Mouse (Mus musculus) CH12.LX (cell line): ENCODE results near the gene Dus3l. TPM values are rescaled to one million over a fixed set of nuclear protein-coding genes. Genes with fewer than 3 reads are reported as not detected.

Source experiments
- DNase-seq: peaks from one replicate; pipeline ENCODE4 v3.0.0-alpha.2; 2013; ENCODE audit errors: extremely low read depth
- H3K27ac ChIP-seq: 2 replicates; pipeline ENCODE4 v1.5.1; 2012; ENCODE audit warnings: low read depth, mild to moderate bottlenecking, control low read depth, moderate library complexity; ENCODE audit not compliant: insufficient read depth
- H3K27me3 ChIP-seq: replicated peaks from 2 replicates; pipeline ENCODE3; 2012; ENCODE audit warnings: inconsistent platforms
- H3K36me3 ChIP-seq, 2 experiments: replicated peaks in 1 of 2; 2 replicates each; pipeline versions ENCODE3 to v1.6.1; 2012; ENCODE audit warnings: inconsistent platforms in 1 of 2, low read length in 1 of 2, mild to moderate bottlenecking in 1 of 2, mixed read lengths in 1 of 2, moderate library complexity in 1 of 2; ENCODE audit not compliant: control insufficient read depth in 1 of 2, insufficient read depth in 1 of 2
- H3K4me1 ChIP-seq, 2 experiments: 2 replicates each; pipeline ENCODE4 v1.6.1; 2012; ENCODE audit warnings: inconsistent platforms in 1 of 2, moderate library complexity in 1 of 2; ENCODE audit not compliant: insufficient read depth in 2 of 2, control insufficient read depth in 1 of 2
- H3K4me2 ChIP-seq: 2 replicates; pipeline ENCODE4 v1.6.1; 2012; ENCODE audit warnings: low read depth, mild to moderate bottlenecking, control low read depth; ENCODE audit not compliant: poor library complexity, insufficient read depth, severe bottlenecking
- H3K4me3 ChIP-seq, 3 experiments: fragments of 150-350 bp in 1 of 3; sonication (generic) in 1 of 3; replicated peaks in 1 of 3; 2 replicates each; pipeline versions ENCODE3 to v1.5.1; 2011 to 2012; ENCODE audit warnings: low read depth in 2 of 3, low read length in 2 of 3, mild to moderate bottlenecking in 2 of 3, moderate library complexity in 2 of 3, control low read depth in 1 of 3, improper control_type of control experiment in 1 of 3, inconsistent platforms in 1 of 3, mixed read lengths in 1 of 3; ENCODE audit not compliant: poor library complexity in 1 of 3
- H3K79me2 ChIP-seq: replicated peaks from 2 replicates; pipeline ENCODE4 v1.6.1; 2012; ENCODE audit warnings: mild to moderate bottlenecking, moderate library complexity; ENCODE audit not compliant: control insufficient read depth, poor library complexity, insufficient read depth, severe bottlenecking; ENCODE audit errors: extremely low read depth
- H3K9ac ChIP-seq: 2 replicates; pipeline ENCODE4 v1.6.1; 2012; ENCODE audit warnings: low read depth, mild to moderate bottlenecking, control low read depth, moderate library complexity; ENCODE audit not compliant: insufficient read depth
- H3K9me3 ChIP-seq: replicated peaks from 2 replicates; pipeline ENCODE3; 2012; ENCODE audit warnings: low read length, inconsistent platforms, mixed read lengths
- CHD1 ChIP-seq: IDR thresholded peaks from 2 replicates; pipeline ENCODE4 v1.6.1; 2012; ENCODE audit warnings: low read depth, low read length, improper control_type of control experiment, inconsistent platforms
- CTCF ChIP-seq, 2 experiments: IDR thresholded peaks in 1 of 2; conservative IDR thresholded peaks in 1 of 2; 2 replicates each; pipeline ENCODE4 v1.5.1; 2011 to 2012; ENCODE audit warnings: low read depth in 2 of 2, low read length in 2 of 2, improper control_type of control experiment in 1 of 2, inconsistent platforms in 1 of 2, mild to moderate bottlenecking in 1 of 2, moderate library complexity in 1 of 2
- E2F4 ChIP-seq: IDR thresholded peaks from 2 replicates; pipeline ENCODE4 v1.6.1; 2011; ENCODE audit warnings: low read depth, low read length, improper control_type of control experiment; ENCODE audit not compliant: insufficient replicate concordance
- ELF1 ChIP-seq: IDR thresholded peaks from 2 replicates; pipeline ENCODE4 v1.6.1; 2014; ENCODE audit warnings: low read depth, mild to moderate bottlenecking, inconsistent platforms, low read length, improper control_type of control experiment
- EP300 ChIP-seq: IDR thresholded peaks from 2 replicates; pipeline ENCODE4 v1.6.1; 2011; ENCODE audit warnings: low read length, improper control_type of control experiment
- ETS1 ChIP-seq: conservative IDR thresholded peaks from 2 replicates; pipeline ENCODE4 v1.6.1; 2012; ENCODE audit warnings: low read depth, mild to moderate bottlenecking, inconsistent platforms, low read length, improper control_type of control experiment, moderate library complexity
- HCFC1 ChIP-seq: IDR thresholded peaks from 2 replicates; pipeline ENCODE4 v1.6.1; 2012; ENCODE audit warnings: low read depth, mild to moderate bottlenecking, inconsistent platforms, low read length, improper control_type of control experiment
- IRF4 ChIP-seq: IDR thresholded peaks from 2 replicates; pipeline ENCODE4 v1.6.1; 2014; ENCODE audit warnings: low read depth, mild to moderate bottlenecking, inconsistent platforms, low read length, improper control_type of control experiment
- KAT2A ChIP-seq: IDR thresholded peaks from 2 replicates; pipeline ENCODE4 v1.6.1; 2012; ENCODE audit warnings: low read length, improper control_type of control experiment, inconsistent platforms; ENCODE audit not compliant: insufficient replicate concordance
- MEF2A ChIP-seq: IDR thresholded peaks from 2 replicates; pipeline ENCODE4 v1.6.1; 2014; ENCODE audit warnings: low read depth, mild to moderate bottlenecking, inconsistent platforms, low read length, improper control_type of control experiment, borderline replicate concordance
- MXI1 ChIP-seq: IDR thresholded peaks from 2 replicates; pipeline ENCODE4 v1.6.1; 2011; ENCODE audit warnings: mild to moderate bottlenecking, low read depth, low read length, improper control_type of control experiment
- MYC ChIP-seq: IDR thresholded peaks from 2 replicates; pipeline ENCODE4 v1.6.1; 2011; ENCODE audit warnings: low read depth, mild to moderate bottlenecking, improper control_type of control experiment, low read length
- NELFE ChIP-seq: IDR thresholded peaks from 2 replicates; pipeline ENCODE4 v1.6.1; 2011; ENCODE audit warnings: low read depth, low read length, improper control_type of control experiment
- PAX5 ChIP-seq: IDR thresholded peaks from 2 replicates; pipeline ENCODE4 v1.6.1; 2012; ENCODE audit warnings: low read length, inconsistent platforms, mixed read lengths
- RAD21 ChIP-seq: IDR thresholded peaks from 2 replicates; pipeline ENCODE4 v1.6.1; 2011; ENCODE audit warnings: low read depth, mild to moderate bottlenecking, low read length, improper control_type of control experiment, moderate library complexity
- TBP ChIP-seq: conservative IDR thresholded peaks from 2 replicates; pipeline ENCODE4 v1.6.1; 2011; ENCODE audit warnings: low read depth, low read length, improper control_type of control experiment
- TCF12 ChIP-seq: IDR thresholded peaks from 2 replicates; pipeline ENCODE4 v1.6.1; 2014; ENCODE audit warnings: low read depth, mild to moderate bottlenecking, inconsistent platforms, low read length, improper control_type of control experiment
- UBTF ChIP-seq: IDR thresholded peaks from 2 replicates; pipeline ENCODE4 v1.6.1; 2012; ENCODE audit warnings: low read depth, mild to moderate bottlenecking, inconsistent platforms, low read length, improper control_type of control experiment, moderate library complexity
- ZC3H11A ChIP-seq: IDR thresholded peaks from 2 replicates; pipeline ENCODE4 v1.6.1; 2012; ENCODE audit warnings: low read depth, mild to moderate bottlenecking, inconsistent platforms, low read length, improper control_type of control experiment
- ZNF384 ChIP-seq: IDR thresholded peaks from 2 replicates; pipeline ENCODE4 v1.6.1; 2012; ENCODE audit warnings: low read depth, low read length, improper control_type of control experiment, inconsistent platforms
- dilution Hi-C: fragments of 300-500 bp; cut with MboI; formaldehyde crosslinking; loops from 2 replicates; pipeline ENCODE4 v1.14.3; 2020; ENCODE audit warnings: low sequenced_read_pairs; ENCODE audit not compliant: extremely low pct_unique_long_range_greater_than_20kb, extremely low pct_ligation_motif_present
- in situ Hi-C: fragments of 300-500 bp; cut with MboI; formaldehyde crosslinking; loops from 3 replicates; pipeline ENCODE4 v1.14.3; 2019; ENCODE audit warnings: low sequenced_read_pairs, low pct_ligation_motif_present, low pct_unique_long_range_greater_than_20kb, mixed read lengths
- polyA plus RNA-seq: library from polyadenylated mRNA; unstranded; fragments of >175 nt; gene quantifications from 2 replicates; pipeline ENCODE4 v1.2.1, GENCODE M21; 2012; ENCODE audit warnings: low read depth; ENCODE audit not compliant: insufficient read length
- total RNA-seq, 2 experiments: library from RNA; depleted of rRNA; stranded (reverse); fragments of 300-350 nt in 1 of 2; fragments of >200 nt in 1 of 2; gene quantifications; 2 replicates each; pipeline ENCODE4 v1.2.3; 2012 to 2014

The Dus3l gene
- total and polyA plus RNA-seq, 3 experiments, result 35.8 to 57.5 (median 54.3) TPM

- dilution Hi-C loops, result no loop called here
- DNase-seq, result no peak
Measured at GRCm38 (mm10) chr17:56793614-56794319, 29.2 kb downstream of the Dus3l start.

DNA sequence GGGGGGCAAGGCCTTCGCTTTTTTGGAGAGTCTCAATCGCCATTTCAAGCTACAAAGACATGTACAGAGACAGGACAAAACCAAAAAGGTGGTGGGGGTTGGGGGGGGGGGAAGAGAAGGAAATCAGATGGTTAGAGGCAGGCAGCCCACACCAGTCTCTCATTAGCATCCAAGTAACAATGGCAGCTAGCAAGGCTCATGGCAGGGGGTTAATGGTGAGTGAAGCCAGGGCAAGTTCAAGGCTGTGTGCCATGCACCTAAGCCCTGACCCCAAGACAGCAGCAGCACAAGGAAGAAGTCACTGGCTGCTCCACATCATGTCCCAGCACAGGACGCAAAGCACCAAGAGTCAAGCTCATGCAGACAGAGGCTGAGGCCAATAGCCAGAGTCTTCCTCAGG lies 34.7 kb downstream of the Dus3l start:
- Histone ChIP-seq H3K79me2 (no peaks in the 10 kb centered on the region), H3K27ac (no peak overlapping the region), H3K27me3 (peaks cover 39% of the 10 kb centered on the region), H3K36me3 (no peaks in the 10 kb centered on the region), H3K9ac (no peak overlapping the region), H3K9me3 (no peaks in the 10 kb centered on the region), H3K4me1 (peaks cover 3 to 6% of the 10 kb centered on the region in 2 experiments), H3K4me3 (no peak overlapping the region), H3K4me2 (no peak overlapping the region)
- DNase-seq, result no peak
- dilution Hi-C loops (no loop called here), in situ Hi-C loops (no loop called here)
- TF ChIP-seq CTCF (conservative IDR thresholded peaks at IDR 0.05 in 1 of 2, IDR thresholded peaks at IDR 0.05 in 1 of 2; ENCODE audit: low read depth in 2 of 2, low read length in 2 of 2) (no peak), RAD21 (no peak), IRF4 (no peak), MEF2A (no peak), UBTF (no peak), ELF1 (no peak)

More at GRCm38 (mm10) chr17:56793614-56794319, 29.2 kb downstream of the Dus3l start:
- in situ Hi-C loops, result no loop called here
- H3K9ac ChIP-seq, result no peak overlapping the region
- no peaks in the 10 kb centered on the region for H3K79me2 ChIP-seq
- H3K4me3 ChIP-seq, result no peak overlapping the region
- H3K36me3 ChIP-seq, result no peaks in the 10 kb centered on the region
- H3K27me3 ChIP-seq, result peaks cover 47% of the 10 kb centered on the region
- no peaks in the 10 kb centered on the region for H3K4me1 ChIP-seq
- no peak overlapping the region for H3K27ac ChIP-seq
- no peaks in the 10 kb centered on the region for H3K9me3 ChIP-seq
- no peak overlapping the region for H3K4me2 ChIP-seq
- TF ChIP-seq E2F4 (no peak), CHD1 (no peak), ETS1 (no peak), ZC3H11A (no peak), NELFE (no peak), MEF2A (no peak), TCF12 (no peak), KAT2A (no peak), EP300 (no peak), TBP (no peak), MYC (no peak), HCFC1 (no peak), ZNF384 (no peak), MXI1 (no peak), RAD21 (no peak), PAX5 (no peak)
